Mouse (Mus musculus) liver, adult 2 months (tissue): ENCODE results near the gene Nans. TPM values are rescaled to one million over a fixed set of nuclear protein-coding genes. Genes with fewer than 3 reads are reported as not detected.

Source experiments
- DNase-seq: peaks from one replicate; pipeline ENCODE4 v3.0.0-alpha.2; 2011; ENCODE audit warnings: low read depth, low spot score; ENCODE audit errors: extremely low read depth
- H3K27ac ChIP-seq: fragments of 200-500 bp; replicated peaks from 2 replicates; pipeline ENCODE4 v1.5.1; 2012; ENCODE audit warnings: low read depth, mild to moderate bottlenecking, control low read depth, inconsistent platforms, low read length; ENCODE audit not compliant: insufficient read depth
- H3K27me3 ChIP-seq: fragments of 200-500 bp; 2 replicates; pipeline ENCODE4 v1.6.1; 2012; ENCODE audit warnings: mild to moderate bottlenecking, moderate library complexity, low read length, inconsistent platforms; ENCODE audit not compliant: control insufficient read depth, insufficient read depth
- H3K36me3 ChIP-seq: fragments of 200-500 bp; 2 replicates; pipeline ENCODE4 v1.6.1; 2012; ENCODE audit warnings: low read length, inconsistent platforms; ENCODE audit not compliant: control insufficient read depth, insufficient read depth
- H3K4me1 ChIP-seq: fragments of 200-500 bp; 2 replicates; pipeline ENCODE4 v1.6.1; 2011; ENCODE audit warnings: low read length; ENCODE audit not compliant: control insufficient read depth, insufficient read depth
- H3K4me3 ChIP-seq: fragments of 200-500 bp; 2 replicates; pipeline ENCODE4 v1.5.1; 2011; ENCODE audit warnings: low read depth, mild to moderate bottlenecking, control low read depth, low read length, moderate library complexity; ENCODE audit not compliant: insufficient read depth
- H3K79me2 ChIP-seq: fragments of 200-500 bp; 2 replicates; pipeline ENCODE4 v1.6.1; 2012; ENCODE audit warnings: inconsistent platforms, mild to moderate bottlenecking, low read length, moderate library complexity; ENCODE audit not compliant: control insufficient read depth, insufficient read depth
- H3K9ac ChIP-seq: fragments of 200-500 bp; 2 replicates; pipeline ENCODE4 v1.6.1; 2012; ENCODE audit warnings: low read depth, mild to moderate bottlenecking, control low read depth, inconsistent platforms, low read length
- CTCF ChIP-seq: fragments of 200-500 bp; IDR thresholded peaks from 2 replicates; pipeline ENCODE4 v1.5.1; 2011; ENCODE audit warnings: low read depth, low read length, control low read depth
- POLR2A ChIP-seq: fragments of 200-500 bp; IDR thresholded peaks from 2 replicates; pipeline ENCODE4 v1.6.1; 2011; ENCODE audit warnings: low read length, control low read depth; ENCODE audit not compliant: insufficient read depth; ENCODE audit errors: extremely low read depth
- WGBS: fragments of 180-500 bp; shearing (Covaris S2); methylation state at CpG from one replicate; pipeline ENCODE4 v1.1.7; 2018; 5-methylcytosine and 5-hydroxymethylcytosine counted together
- polyA plus RNA-seq: library from polyadenylated mRNA; depleted of rRNA; stranded (reverse); fragments of >200 nt; gene quantifications from 2 replicates; pipeline ENCODE4 v1.2.3, GENCODE M21; 2012
- total RNA-seq: library from RNA; depleted of rRNA; stranded (reverse); fragments of >200 nt; gene quantifications from 2 replicates; pipeline ENCODE4 v1.2.3, GENCODE M21; 2014

Gene Nans
- total and polyA plus RNA-seq, 2 experiments: 11.5 to 14.3 TPM

- WGBS: 77% methylated on average over 16 of the region's 16 CpGs
- no peak overlapping the region for H3K4me3 ChIP-seq
- H3K36me3 ChIP-seq: no peaks in the 10 kb centered on the region
- no peaks in the 10 kb centered on the region for H3K27me3 ChIP-seq
- H3K27ac ChIP-seq: no peak overlapping the region
- no peaks in the 10 kb centered on the region for H3K79me2 ChIP-seq
- H3K9ac ChIP-seq: no peak overlapping the region
- no peak for DNase-seq
- TF ChIP-seq CTCF (no peak), POLR2A (no peak)
- peaks cover 12% of the 10 kb centered on the region for H3K4me1 ChIP-seq
Observed at GRCm38 (mm10) chr4:46502606-46503502, 13.8 kb downstream of the Nans start.

GRCm38 (mm10) chr4:46503881-46504280 is 14.8 kb downstream of the Nans start:
- H3K27ac ChIP-seq: no peak overlapping the region
- H3K4me3 ChIP-seq: no peak overlapping the region
- H3K4me1 ChIP-seq: peaks cover 5% of the 10 kb centered on the region; the same call in 1 of the 2 replicates
- TF ChIP-seq POLR2A: no peak
- TF ChIP-seq CTCF: no peak
- 69% methylated on average over 3 of the region's 3 CpGs for WGBS
- no peaks in the 10 kb centered on the region for H3K79me2 ChIP-seq
- H3K9ac ChIP-seq: no peak overlapping the region
- no peaks in the 10 kb centered on the region for H3K27me3 ChIP-seq
- peaks cover 4% of the 10 kb centered on the region; the same call in 1 of the 2 replicates for H3K36me3 ChIP-seq
- no peak for DNase-seq

- Histone ChIP-seq H3K36me3 (peaks cover 8% of the 10 kb centered on the region), H3K4me3 (no peak overlapping the region), H3K79me2 (no peaks in the 10 kb centered on the region), H3K27ac (no peak overlapping the region), H3K4me1 (peaks cover 2% of the 10 kb centered on the region; the same call in 1 of the 2 replicates), H3K9ac (no peak overlapping the region), H3K27me3 (no peaks in the 10 kb centered on the region)
- 76% methylated on average over 8 of the region's 8 CpGs for WGBS
- TF ChIP-seq CTCF: no peak
- no peak for TF ChIP-seq POLR2A
- no peak for DNase-seq
Observed at GRCm38 (mm10) chr4:46505361-46506057, 16.5 kb downstream of the Nans start.

GRCm38 (mm10) chr4:46506801-46507610 is 18.0 kb downstream of the Nans start:
- peaks cover 8% of the 10 kb centered on the region for H3K36me3 ChIP-seq
- no peaks in the 10 kb centered on the region for H3K27me3 ChIP-seq
- peak overlapping the region; percentile 89 for H3K9ac ChIP-seq
- WGBS: 12% methylated on average over 94 of the region's 94 CpGs
- H3K79me2 ChIP-seq: no peaks in the 10 kb centered on the region
- peaks cover 2% of the 10 kb centered on the region; the same call in 1 of the 2 replicates for H3K4me1 ChIP-seq
- TF ChIP-seq POLR2A: peak; percentile 68; the same call in 1 of the 2 replicates
- TF ChIP-seq CTCF: no peak
- peak overlapping the region; percentile 67 for H3K4me3 ChIP-seq
- H3K27ac ChIP-seq: peak overlapping the region; percentile 17; the same call in 1 of the 2 replicates
- peak; percentile 78 for DNase-seq

- peak; percentile 86 for TF ChIP-seq CTCF
- TF ChIP-seq POLR2A: no peak
- peak overlapping the region; percentile 50; the same call in 1 of the 2 replicates for H3K27ac ChIP-seq
- WGBS: 30% methylated on average over 16 of the region's 16 CpGs
Observed at GRCm38 (mm10) chr4:46507736-46508460, 18.9 kb downstream of the Nans start.

More at GRCm38 (mm10) chr4:46507736-46508460, 18.9 kb downstream of the Nans start:
- Histone ChIP-seq H3K4me3 (no peak overlapping the region), H3K79me2 (no peaks in the 10 kb centered on the region), H3K27me3 (no peaks in the 10 kb centered on the region), H3K36me3 (peaks cover 8% of the 10 kb centered on the region), H3K4me1 (peaks cover 2% of the 10 kb centered on the region; the same call in 1 of the 2 replicates), H3K9ac (no peak overlapping the region)
- DNase-seq: peak; percentile 67
